Mouse (Mus musculus): ENCODE data around the gene Pold3. TPM values are rescaled to one million over a fixed set of nuclear protein-coding genes. Genes with fewer than 3 reads are reported as not detected.
"Not testable (repeated sequence)": the region's sequence is repeated elsewhere in the genome, so short reads cannot be mapped to it uniquely, and the experiment has no call there.

The Pold3 gene
- total RNA-seq, 2 experiments from 2014 or later = 32.1 to 33.5 TPM

- no peak for DNase-seq
Observed at GRCm38 (mm10) chr7:100108341-100108740, 13.0 kb downstream of the Pold3 start.

DNA sequence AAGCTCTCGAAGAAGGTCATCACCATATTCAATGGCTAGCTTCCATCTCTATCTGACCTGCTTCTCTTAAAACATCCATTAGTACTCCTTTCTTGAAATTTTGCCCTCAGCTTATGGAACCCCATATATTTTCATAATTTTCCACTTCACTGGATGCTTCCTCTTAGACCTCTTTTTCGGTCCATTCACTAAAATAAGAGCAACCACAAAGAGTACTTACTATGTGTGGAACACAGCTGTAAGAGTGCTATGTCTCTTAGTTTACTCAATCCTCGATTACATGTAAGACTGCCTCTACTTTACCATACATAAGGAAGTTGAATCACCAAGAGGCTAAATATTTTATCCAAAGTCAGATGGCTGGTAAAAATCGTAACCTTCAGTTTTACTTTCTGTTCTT, 16.7 kb downstream of the Pold3 start:
- no peak for DNase-seq

DNA sequence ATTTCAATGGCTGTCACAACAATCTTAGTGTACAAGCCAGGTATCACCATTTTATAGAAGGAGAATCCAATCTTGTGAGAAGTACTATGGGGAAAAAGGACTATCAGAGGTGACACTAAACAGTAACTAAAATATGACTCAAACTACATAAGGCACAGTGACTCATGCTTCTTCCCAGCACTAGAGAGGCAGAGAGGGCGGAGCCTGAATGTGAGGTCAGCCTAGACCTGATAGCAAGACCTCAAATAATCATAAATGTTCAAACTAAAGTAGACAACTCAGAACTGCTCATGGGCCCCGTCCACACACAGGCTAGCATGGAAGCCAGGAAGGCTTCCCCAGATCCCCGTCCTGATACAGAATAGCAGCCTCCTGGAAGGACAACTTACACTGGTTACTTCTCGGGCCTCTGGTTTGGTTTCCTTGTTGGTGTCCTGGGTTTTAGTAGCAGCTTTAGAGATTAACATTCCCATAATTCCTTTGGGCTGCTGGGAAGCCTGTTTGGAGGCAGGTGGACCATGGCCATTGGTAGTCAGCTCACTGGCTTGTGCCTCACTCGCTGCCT, 21.3 kb downstream of the Pold3 start:
- no peak for DNase-seq

DNA sequence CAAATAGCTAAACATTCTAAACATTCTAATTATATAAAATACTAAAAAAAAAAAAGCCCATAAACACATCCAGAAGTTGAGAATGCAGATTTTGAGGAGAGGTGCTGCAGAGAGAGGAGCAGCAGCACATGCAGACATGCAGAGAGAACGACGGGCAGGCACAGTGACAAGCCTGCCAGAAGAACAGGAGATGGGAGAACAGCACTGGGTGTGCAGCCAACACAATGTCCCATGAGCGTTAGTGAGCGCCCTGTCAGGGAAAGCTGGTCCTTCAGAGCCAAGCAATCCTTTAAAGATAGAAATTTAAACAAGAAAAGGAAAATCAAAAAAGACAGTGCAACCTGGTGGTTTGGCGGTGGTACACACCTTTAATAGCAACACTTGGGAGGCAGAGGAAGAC, 34.5 kb downstream of the Pold3 start:
- peak; percentile 35 to 55 for DNase-seq

DNA sequence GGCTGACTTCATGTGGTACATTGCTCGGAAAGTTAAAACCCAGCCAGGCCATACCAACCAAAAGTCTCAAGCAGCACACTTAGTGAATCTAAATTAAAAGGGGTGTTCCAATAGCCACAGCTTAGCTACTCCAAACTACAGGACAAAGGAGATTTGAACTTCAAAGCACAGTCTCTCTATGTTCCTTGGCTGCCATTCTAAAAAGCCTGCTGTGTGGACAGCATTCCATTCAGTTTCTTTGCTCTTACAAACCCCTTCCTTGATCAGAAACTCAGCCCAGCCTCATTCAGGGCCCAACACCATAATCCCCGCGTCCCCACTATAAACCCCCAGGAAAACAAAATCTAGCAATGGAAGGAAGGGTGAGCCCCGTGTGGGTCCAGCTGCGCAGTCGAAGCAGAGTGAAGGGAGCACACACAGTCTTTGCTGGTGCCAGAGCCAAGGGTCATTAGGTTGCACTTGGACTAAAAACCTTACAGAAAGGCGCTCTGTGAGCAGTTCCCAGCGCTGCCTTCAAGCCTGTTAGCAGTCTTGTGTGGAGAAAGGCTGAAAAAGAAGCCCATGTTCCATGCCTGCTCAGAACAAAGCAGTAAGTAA, 35.1 kb downstream of the Pold3 start:
- DNase-seq = no peak

- no peak for DNase-seq
Observed at GRCm38 (mm10) chr7:100083812-100084211, 37.6 kb downstream of the Pold3 start.

DNA sequence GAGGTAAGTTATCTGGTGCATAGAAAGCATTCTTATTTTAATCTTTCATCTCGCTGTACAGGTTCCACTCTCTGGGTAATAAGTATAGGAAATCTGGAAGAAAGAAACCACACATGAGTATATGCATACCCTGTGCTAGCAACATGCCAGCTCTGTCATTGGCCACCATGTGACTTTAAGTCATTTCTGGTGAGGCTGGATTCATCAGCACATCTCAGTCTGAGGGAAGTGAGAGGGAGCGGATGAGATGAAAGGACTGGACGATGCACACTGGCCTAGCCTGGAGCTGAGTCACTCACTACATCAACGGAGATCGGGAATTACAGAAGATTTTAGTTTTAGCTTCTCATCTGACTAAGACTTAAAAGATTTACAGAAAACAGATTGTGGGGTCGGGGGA, 38.5 kb downstream of the Pold3 start:
- no peak for DNase-seq

GRCm38 (mm10) chr7:100080087-100080781, 41.1 kb downstream of the Pold3 start:
- DNase-seq = no peak

DNA sequence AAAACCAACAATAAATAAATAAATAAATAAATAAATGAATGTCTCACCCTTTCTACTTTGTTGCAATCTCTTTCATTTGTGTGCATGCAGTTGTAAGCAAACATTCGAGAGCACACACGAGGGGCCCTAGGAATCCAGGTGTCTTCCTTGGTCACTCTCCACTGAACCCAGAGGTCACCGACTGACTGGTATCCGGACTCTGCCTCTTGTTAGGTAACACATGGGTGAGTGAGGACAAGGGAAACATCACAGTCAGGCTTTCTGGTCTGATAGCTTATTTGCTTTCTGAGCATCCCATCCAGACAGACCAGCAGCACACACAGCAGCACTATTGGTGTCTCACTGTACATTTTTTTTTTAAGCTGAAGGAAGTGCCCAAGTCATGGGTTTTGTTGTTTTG, 44.3 kb downstream of the Pold3 start:
- DNase-seq = no peak

- DNase-seq = no peak
Observed at GRCm38 (mm10) chr7:100076296-100076695, 45.1 kb downstream of the Pold3 start.

GRCm38 (mm10) chr7:100073959-100074358, 47.4 kb downstream of the Pold3 start:
- peak in 1 of 2 experiments; percentile 13 for DNase-seq

DNA sequence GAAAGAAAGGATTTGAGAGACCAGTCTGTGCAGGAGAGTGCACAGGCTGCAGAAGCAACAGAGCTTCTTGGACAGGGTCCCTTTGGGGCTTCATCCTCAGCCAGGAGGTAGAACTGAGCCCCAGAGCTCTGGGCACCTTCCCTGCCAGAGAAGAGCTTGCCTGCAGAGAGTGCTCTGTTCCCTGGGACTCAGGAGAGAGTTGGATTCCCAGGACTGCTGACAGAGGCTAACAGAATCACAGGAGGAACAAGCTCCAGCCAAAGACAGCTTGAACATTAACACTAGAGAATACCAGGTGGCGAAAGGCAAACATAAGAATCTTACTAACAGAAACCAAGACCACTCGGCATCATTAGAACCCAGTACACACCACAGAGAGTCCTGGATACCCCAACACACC, 68.4 kb downstream of the Pold3 start:
- DNase-seq = not testable (repeated sequence)

- no peak for DNase-seq
Observed at GRCm38 (mm10) chr7:100051904-100052303, 69.5 kb downstream of the Pold3 start.

DNA sequence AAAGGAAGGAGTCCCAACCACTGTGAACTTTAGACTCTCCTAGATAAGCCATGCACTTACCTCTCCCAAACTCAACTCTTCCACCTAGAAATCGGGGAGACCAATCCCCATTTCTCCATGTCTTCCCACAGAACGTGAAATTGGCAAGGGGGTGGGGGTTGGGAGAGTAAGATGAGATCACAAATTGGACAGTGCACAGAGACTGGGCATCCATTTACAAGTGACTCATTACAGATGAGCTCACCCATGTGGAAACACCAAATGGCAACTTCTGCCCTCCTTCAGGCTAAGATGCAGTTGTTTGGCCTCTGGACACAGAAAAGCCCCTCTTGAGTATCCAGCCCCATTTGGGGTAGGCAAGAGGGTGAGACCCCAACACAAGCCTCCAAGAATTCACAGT, 74.9 kb downstream of the Pold3 start:
- DNase-seq = no peak

DNA sequence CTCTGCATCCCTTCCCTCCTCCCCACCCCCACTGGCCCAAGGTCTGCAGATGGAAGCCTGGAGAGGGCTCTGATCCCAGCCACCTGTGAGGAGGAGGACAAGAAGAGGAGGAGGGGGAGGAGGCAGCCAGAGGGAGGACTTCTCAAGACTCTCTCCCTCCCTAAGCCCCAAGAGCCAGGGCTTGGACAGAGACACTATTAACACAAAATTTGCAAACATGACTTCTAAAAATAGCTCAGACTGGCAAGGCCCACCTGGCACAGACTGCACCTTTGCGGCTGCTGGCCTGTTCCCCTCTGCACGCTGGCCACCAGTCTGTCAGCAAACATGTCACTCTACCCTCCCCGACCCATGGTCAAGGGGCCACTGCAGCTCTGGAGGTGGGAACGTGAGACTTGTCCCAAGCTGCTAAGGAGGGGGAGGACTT, 77.7 kb downstream of the Pold3 start:
- DNase-seq = no peak

DNA sequence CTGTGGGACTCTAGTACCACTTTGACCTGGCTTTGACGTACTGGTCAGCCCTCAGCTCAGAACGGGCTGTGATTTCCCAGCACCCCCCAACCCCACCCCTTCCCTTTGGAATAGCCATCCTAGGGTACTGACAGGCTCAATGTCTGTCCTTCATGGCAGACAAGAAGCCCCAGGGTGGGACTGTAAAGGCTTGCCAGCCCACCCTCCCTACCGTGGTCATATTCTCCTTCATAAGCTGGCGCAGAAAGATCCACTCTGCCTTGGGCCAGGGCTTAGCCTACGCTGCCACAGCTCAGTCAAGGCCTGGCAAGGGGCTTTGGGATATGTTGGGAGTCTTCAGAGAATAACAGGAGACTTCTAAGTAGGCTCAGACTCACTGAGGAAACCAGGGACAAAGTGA, 78.3 kb downstream of the Pold3 start:
- no peak for DNase-seq

DNA sequence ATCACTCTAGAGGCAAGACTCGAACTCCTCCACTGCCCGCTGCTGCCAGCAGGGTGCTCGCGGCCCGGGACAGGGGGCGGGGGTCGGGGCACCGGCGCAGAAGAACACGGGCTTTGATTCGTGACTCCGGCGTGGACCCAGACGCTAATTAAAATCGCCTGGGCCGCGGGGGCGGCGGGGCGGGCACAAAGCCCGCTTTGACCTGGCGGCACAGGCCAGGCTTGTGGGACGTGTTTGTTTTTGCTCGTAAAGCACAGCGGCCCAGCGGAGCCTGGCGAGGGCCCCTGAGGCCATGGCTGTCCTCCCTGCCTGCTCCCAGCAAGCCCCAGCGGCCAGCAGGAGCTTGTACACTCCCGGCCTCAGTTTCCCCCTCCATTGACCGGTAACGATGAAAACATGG, 79.2 kb downstream of the Pold3 start:
- no peak for DNase-seq

DNA sequence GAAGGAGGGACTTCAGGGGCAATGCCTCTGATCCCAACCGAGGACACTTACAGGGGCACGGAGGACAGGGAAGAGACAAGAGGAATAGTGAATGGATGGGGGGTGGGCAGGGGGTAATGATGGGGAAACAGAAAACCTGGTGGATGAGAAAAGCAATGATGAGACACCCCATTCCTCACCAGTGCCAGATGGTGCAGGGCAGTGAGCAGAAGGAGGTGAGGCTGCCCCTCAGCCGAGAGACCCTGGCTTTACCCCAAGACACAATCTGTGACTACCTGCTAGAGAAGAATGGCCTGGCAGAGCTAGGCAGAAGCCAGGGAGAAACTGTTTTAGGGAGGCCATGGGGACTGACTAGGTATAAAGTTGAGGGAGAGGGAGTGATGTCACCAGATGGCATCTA, 84.9 kb downstream of the Pold3 start:
- DNase-seq = no peak

DNA sequence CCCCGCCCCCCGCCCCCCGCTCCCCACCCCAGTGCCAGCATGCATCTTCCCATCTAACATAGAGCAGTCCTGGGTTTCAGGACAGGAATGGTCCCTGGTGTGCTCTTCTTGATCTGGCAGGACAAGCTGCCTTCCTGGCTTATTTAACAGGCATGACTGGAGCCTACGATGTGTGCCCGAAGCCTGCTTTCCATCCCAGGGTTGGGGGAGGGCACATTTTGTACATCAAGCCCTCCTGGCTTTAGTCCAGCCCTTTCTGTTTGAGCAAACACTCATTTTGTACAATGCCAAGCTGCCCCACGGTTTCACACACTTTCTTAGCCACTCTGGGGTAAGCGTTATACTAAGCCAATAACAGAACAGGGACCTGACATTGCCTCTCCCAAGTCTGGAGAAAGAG, 85.3 kb downstream of the Pold3 start:
- DNase-seq = no peak

DNA sequence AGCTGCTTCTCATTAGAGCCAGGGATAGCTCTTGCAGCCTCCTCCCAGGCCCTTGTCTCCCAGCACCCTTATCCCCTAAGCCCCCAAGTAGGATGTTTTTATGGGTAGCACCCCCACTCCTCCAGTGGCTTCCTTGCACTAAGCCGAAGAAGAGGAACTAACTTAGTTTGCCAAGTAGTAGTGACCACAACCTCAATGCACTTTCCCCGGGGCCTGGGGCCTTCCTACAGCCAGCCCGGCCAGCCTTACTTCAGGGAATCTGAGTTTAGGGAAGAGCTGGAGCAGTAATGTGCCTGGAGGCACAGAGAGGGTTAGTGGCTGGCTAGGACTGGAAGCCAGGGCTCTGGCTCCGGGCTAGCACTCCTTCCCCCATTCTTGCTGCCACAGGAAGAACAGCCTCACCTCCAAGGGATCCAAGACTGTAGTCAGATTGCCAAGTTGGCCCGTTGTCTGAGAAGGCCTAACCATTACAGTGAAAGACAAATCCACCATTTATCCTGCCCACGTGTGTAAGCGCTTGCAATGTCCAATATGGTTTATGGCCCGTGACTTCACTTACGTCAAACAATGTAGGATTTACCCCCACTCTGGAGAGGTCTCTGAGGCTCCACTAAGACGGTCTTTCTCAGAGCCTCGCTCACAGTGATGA, 86.4 kb downstream of the Pold3 start:
- DNase-seq = no peak

GRCm38 (mm10) chr7:100033672-100034071, 87.7 kb downstream of the Pold3 start:
- no peak for DNase-seq

All from layer of hippocampus, postnatal 36 days (tissue).